Comparison of ENCODE assay signal across 10 mouse cellular contexts in the genomic region with DNA sequence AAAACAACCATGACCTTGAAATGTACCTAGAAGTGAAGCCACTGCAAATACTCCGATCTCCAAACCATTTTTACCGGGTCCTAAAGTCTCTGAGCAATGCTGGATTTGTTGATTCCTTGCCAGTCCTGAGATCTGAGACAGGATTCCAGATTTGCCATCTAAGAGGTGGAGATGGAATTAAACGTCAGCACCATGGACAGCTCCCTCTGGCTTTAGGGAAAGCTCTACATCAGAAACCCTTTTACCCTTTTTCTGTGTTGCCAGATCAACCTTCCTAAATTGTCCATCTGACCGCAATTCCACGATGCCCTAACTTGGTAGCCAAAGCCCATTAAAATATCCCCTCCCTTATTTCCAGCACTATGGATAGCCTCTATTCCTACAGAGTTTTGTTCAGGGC. TPM values are rescaled to one million over a fixed set of nuclear protein-coding genes. Genes with fewer than 3 reads are reported as not detected.
DNase-seq lines count a peak whose midpoint lies in the region; ATAC-seq lines count a peak whose summit lies in the region.
"Had no signal": no experiment of that assay in that cellular context is flagged by ENCODE, and none has a peak within 500 bp of the region (broad histone marks: within the 10 kb centered on the region; RNA-seq: fewer than 3 reads in every experiment).

No protein-coding gene starts in this region.

- intact Hi-C loops in left cerebral cortex, postnatal 4 days (cut with DNase I): no loop called here

- H3K9me3 ChIP-seq in kidney, embryonic 15.5 days (replicated peaks): no peaks in the 10 kb centered on the region
- H3K9me3 ChIP-seq: embryonic facial prominence, embryonic 13.5 days; liver, embryonic 15.5 days had no signal

- peak; percentile 61 for DNase-seq in kidney, adult 18-20 months
- peak; percentile 87 for DNase-seq in NIH3T3 (ENCODE audit: low read depth)
- DNase-seq in embryo, embryonic 11 days: peak; percentile 84
- peak; percentile 73 for DNase-seq in lung, postnatal 10 days
- DNase-seq in cerebellum, postnatal 4 days (ENCODE audit: low spot score in 2 of 2): no peak
- no peak for DNase-seq in cerebellum, adult 11-12 months
- no peak for DNase-seq in left cerebral cortex, postnatal 4 days

- H3K4me3 ChIP-seq in kidney, embryonic 15.5 days (replicated peaks): no peak overlapping the region
- H3K4me3 ChIP-seq: embryonic facial prominence, embryonic 13.5 days; liver, embryonic 15.5 days had no signal

- WGBS in kidney, embryonic 15.5 days: 18% methylated on average over 5 of the region's 5 CpGs

- H3K4me2 ChIP-seq in kidney, embryonic 15.5 days: no peak overlapping the region
- H3K4me2 ChIP-seq: embryonic facial prominence, embryonic 13.5 days; liver, embryonic 15.5 days had no signal

- no peaks in the 10 kb centered on the region for H3K4me1 ChIP-seq in kidney, embryonic 15.5 days
- H3K4me1 ChIP-seq: embryonic facial prominence, embryonic 13.5 days; liver, embryonic 15.5 days had no signal

- no peak for ATAC-seq in kidney, embryonic 15.5 days (replicated peaks; ENCODE audit: low FRiP score)

- no peaks in the 10 kb centered on the region for H3K36me3 ChIP-seq in kidney, embryonic 15.5 days
- H3K36me3 ChIP-seq: embryonic facial prominence, embryonic 13.5 days; liver, embryonic 15.5 days had no signal

- no peaks in the 10 kb centered on the region for H3K27me3 ChIP-seq in kidney, embryonic 15.5 days
- H3K27me3 ChIP-seq: liver, embryonic 15.5 days had no signal

- H3K9ac ChIP-seq in kidney, embryonic 15.5 days: no peak overlapping the region
- H3K9ac ChIP-seq: embryonic facial prominence, embryonic 13.5 days; liver, embryonic 15.5 days had no signal

- H3K27ac ChIP-seq in kidney, embryonic 15.5 days: no peak overlapping the region
- H3K27ac ChIP-seq: embryonic facial prominence, embryonic 13.5 days; liver, embryonic 15.5 days had no signal

RNA-seq across cellular contexts. Expression of gene Efcab14, which starts 8.8 kb away (rescaled TPM):
- 36.7 and 37.2 TPM in 2 replicates for polyA plus RNA-seq in kidney, embryonic 15.5 days (2015; fragmentation: Nextera tagmentation; extraction: Ambion mirVana)
- 10 to 100 TPM; 20.7 to 22.7 TPM for total RNA-seq in left cerebral cortex, postnatal 4 days (2021)

RNA-seq across cellular contexts. Expression of gene Tex38, which starts 52.1 kb away (rescaled TPM):
- polyA plus RNA-seq in kidney, embryonic 15.5 days (2015; fragmentation: Nextera tagmentation; extraction: Ambion mirVana): 0.28 and 0.60 TPM in 2 replicates
- under 1 TPM in 1 of 2 experiments, not detected in 1; 0.66 TPM for total RNA-seq in left cerebral cortex, postnatal 4 days (2021)
- polyA plus RNA-seq: liver, embryonic 15.5 days had no signal

RNA-seq across cellular contexts. Expression of gene Atpaf1, which starts 55.9 kb away (rescaled TPM):
- 55.2 and 60.7 TPM in 2 replicates for polyA plus RNA-seq in kidney, embryonic 15.5 days (2015; fragmentation: Nextera tagmentation; extraction: Ambion mirVana)
- 10 to 100 TPM; 23.4 to 26.3 TPM for total RNA-seq in left cerebral cortex, postnatal 4 days (2021)

Comparison
In these comparisons a context has a peak if more than half of its experiments do, and no peak if none do; other contexts are left out.
1. DNase-seq: peak in kidney, adult 18-20 months (single experiment), NIH3T3 (single experiment), embryo, embryonic 11 days (single experiment) and lung, postnatal 10 days (single experiment); none in cerebellum, postnatal 4 days (0 of 2), cerebellum, adult 11-12 months (single experiment) and left cerebral cortex, postnatal 4 days (single experiment).